Comparison of ENCODE assay signal across 7 mouse cellular contexts in genomic region chr7:73648010-73648409, GRCm38 (mm10).
DNase-seq lines count a peak whose midpoint lies in the region; ATAC-seq and TF ChIP-seq lines count a peak whose summit lies in the region.

No protein-coding gene starts in this region.

- H3K9ac ChIP-seq in ES-Bruce4 (ENCODE audit: low read depth, poor library complexity, severe bottlenecking) = no peak overlapping the region

- no peak overlapping the region for H3K4me3 ChIP-seq in ES-Bruce4 (ENCODE audit: low read depth, low read length)

- no peak for TF ChIP-seq EP300 in ES-Bruce4 (IDR thresholded peaks at IDR 0.05; ENCODE audit: insufficient read depth, low read depth, low read length)

- H3K36me3 ChIP-seq in ES-Bruce4 (ENCODE audit: control insufficient read depth, insufficient read depth, low read length, poor library complexity, severe bottlenecking) = no peaks in the 10 kb centered on the region

- no peak for TF ChIP-seq POLR2A in ES-Bruce4 (IDR thresholded peaks at IDR 0.05; ENCODE audit: insufficient read depth, low read length)

- no peak overlapping the region for H3K27ac ChIP-seq in ES-Bruce4 (ENCODE audit: insufficient read depth, low read length)

- DNase-seq in ZHBTc4 (ENCODE audit: low read depth, low spot score) = peak; percentile 93
- peak; percentile 84 for DNase-seq in heart, adult 8-10 months (ENCODE audit: low spot score)
- DNase-seq in layer of hippocampus, postnatal 10 days (ENCODE audit: low spot score in 2 of 2) = peak; percentile 88 to 89
- DNase-seq in spleen, postnatal 14 days (ENCODE audit: low spot score in 2 of 2) = peak; percentile 66 to 81

- peak; percentile 76 for TF ChIP-seq CTCF in ES-Bruce4 (IDR thresholded peaks at IDR 0.05; ENCODE audit: low read depth, low read length)

- H3K4me1 ChIP-seq in ES-Bruce4 (ENCODE audit: control insufficient read depth, insufficient read depth, low read length) = no peaks in the 10 kb centered on the region

- H3K9me3 ChIP-seq in ES-Bruce4 (replicated peaks; ENCODE audit: control insufficient read depth, insufficient read depth, low read length, poor library complexity, severe bottlenecking) = no peaks in the 10 kb centered on the region

- peak; percentile 93 for ATAC-seq in common myeloid progenitor, adult 5-6 weeks (replicated peaks; ENCODE audit: low read depth, poor library complexity, severe bottlenecking)
- ATAC-seq in megakaryocyte progenitor cell, adult 5-6 weeks (replicated peaks; ENCODE audit: poor library complexity) = peak; percentile 98

- H3K27me3 ChIP-seq in ES-Bruce4 (ENCODE audit: control insufficient read depth, insufficient read depth, low read length, poor library complexity, severe bottlenecking) = no peaks in the 10 kb centered on the region
